Mouse (Mus musculus): ENCODE measurements around the gene Fam76a.
"Not testable (repeated sequence)": the region's sequence is repeated elsewhere in the genome, so short reads cannot be mapped to it uniquely, and the experiment has no call there.

The Fam76a gene

GRCm38 (mm10) chr4:132945261-132946046 lies 23.1 kb upstream of the Fam76a start:
- DNase-seq (ENCODE audit: low read depth, low spot score): peak; percentile 93

GRCm38 (mm10) chr4:132944776-132945175 lies 22.4 kb upstream of the Fam76a start:
- no peak for DNase-seq (ENCODE audit: low read depth, low spot score)

DNA sequence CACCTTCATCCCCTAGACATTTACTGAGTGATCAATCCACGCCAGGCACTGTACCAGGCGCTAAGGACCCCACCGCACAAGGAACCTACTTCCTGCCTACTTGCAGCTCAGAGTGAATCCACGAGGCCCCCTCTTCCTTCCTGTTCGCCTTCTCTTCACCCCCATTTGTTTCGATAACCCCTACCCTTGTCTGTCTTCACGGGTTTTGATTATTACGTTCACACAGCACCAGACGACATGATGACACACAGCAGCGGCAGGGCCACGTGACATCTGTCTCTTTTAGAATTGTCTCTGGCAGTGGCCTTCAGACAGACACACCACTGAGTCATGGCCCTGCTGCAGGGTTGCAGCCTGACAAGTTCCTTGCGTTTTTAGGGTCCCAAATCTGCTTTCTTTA lies 21.7 kb upstream of the Fam76a start:
- peak; percentile 70 for DNase-seq (ENCODE audit: low read depth, low spot score)

DNA sequence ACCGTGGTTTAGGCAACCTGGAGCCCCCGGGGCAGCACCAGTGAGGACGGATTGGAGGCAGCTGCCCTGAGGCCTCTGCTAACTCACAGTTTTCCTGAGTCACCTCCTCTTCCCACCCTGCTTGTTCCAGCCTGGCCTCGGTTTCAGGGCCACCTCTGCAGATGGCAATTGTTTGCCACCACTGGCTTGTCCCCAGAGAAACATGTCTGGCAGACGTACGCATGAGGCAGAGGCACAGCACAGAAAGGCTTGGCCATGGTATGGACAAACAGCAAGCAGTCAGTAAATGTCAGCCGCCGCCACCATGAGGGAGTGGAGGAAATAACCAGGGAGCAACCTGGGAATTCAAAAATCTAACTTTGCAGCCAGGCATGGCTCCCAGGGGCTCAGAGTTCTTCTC lies 20.7 kb upstream of the Fam76a start:
- no peak for DNase-seq (ENCODE audit: low read depth, low spot score)

DNA sequence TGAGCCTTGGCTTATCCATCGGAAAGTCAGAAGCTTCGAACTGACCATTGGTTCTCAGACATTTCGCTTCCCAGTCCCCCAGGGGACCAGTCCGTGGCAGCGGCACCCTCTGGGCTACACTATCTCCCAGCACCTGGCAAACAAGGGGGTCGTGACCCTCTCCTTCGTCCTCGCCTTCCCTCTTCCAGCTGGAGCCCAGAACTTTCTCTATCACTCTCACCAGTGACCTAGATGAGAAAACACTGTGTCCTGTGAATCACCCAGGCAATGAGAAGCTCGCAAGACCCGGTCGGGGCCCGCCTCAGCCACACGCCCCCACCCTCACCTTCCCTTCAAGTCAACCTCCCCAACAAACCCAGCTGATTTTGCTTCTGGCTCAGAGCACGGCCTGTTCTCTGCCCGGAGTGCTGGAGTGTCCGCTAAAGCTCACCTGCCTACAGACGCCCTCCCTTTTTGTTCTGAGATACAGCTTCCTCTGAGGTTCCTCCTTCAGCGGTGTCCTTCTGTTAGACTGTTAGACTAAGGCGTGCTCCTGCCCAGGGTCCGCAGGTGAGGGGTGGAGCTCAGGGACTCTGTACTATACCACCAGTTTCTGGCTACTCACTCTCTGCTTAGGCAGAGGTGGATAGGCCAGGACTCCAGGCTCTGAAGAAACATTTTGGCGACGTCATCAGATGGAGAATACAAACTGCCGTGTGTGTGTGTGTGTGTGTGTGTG lies 18.8 kb upstream of the Fam76a start:
- DNase-seq (ENCODE audit: low read depth, low spot score): no peak

GRCm38 (mm10) chr4:132939421-132940127 lies 17.2 kb upstream of the Fam76a start:
- DNase-seq (ENCODE audit: low read depth, low spot score): peak; percentile 81

GRCm38 (mm10) chr4:132938181-132938941 lies 16.0 kb upstream of the Fam76a start:
- no peak for DNase-seq (ENCODE audit: low read depth, low spot score)

GRCm38 (mm10) chr4:132934639-132935038 lies 12.3 kb upstream of the Fam76a start:
- no peak for DNase-seq (ENCODE audit: low read depth, low spot score)

DNA sequence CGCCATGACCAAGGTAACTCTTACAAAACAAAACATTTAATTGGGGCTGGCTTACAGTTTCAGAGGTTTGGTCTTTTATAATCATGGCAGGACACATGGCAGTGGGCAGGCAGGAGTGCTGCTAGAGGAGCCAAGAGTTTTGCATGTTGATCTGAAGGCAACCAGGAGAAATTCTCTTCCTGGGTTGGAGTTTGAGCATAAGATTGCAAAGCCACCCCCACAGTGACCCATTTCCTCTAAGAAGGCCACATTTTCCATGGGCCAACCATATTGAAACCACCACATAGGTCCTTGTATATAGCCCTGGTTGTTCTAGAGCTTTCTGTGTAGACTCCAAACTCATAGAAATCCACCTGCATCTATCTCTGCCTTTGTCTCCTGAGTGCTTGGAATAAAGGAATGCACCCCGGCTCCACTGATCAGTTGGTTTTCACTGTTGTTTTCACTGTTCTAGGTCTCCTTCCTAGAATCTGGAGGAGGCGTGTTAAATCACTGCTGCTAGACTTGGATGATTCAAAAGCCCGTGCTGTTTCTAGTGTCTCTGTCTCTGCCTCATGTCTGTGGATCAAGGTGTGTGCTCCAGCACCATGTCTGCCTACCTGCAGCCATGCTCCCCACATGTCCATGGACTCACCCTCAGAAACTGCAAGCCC lies 10.5 kb upstream of the Fam76a start:
- no peak for DNase-seq (ENCODE audit: low read depth, low spot score)

DNA sequence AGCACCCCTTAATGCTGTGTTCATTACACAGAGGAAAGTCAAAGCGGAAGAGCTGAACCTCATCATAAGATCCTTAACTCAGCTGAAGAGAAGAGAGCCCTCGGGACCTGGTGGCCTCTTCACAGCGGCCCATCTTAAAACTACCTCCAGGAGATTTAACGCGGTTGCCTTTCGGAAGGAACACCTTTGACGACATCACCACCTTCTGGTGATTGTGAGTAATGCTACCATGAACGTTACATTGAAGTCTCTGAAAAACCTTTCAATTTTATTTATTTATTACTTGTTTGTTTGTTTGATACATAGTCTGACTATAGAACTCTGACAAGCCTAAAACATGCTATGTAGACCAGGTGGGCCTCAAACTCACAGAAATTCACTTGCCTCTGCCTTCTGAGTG lies 8.4 kb upstream of the Fam76a start:
- DNase-seq (ENCODE audit: low read depth, low spot score): peak; percentile 83

DNA sequence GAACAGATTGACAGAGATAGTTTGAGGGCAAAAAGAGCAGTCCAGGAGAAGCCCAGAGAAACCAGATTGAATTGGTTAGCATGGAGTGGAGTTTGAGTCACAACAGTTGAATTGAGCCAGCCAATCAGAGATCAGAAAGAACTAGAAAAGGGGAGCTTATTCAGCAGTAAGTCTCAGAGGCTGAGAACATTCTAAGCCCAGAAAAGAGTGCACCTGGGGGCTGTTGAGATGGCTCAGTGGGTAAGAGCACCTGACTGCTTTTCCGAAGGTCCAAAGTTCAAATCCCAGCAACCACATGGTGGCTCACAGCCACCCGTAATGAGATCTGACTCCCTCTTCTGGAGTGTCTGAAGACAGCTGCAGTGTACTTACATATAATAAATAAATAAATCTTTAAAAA lies 4.2 kb upstream of the Fam76a start:
- DNase-seq (ENCODE audit: low read depth, low spot score): not testable (repeated sequence)

DNA sequence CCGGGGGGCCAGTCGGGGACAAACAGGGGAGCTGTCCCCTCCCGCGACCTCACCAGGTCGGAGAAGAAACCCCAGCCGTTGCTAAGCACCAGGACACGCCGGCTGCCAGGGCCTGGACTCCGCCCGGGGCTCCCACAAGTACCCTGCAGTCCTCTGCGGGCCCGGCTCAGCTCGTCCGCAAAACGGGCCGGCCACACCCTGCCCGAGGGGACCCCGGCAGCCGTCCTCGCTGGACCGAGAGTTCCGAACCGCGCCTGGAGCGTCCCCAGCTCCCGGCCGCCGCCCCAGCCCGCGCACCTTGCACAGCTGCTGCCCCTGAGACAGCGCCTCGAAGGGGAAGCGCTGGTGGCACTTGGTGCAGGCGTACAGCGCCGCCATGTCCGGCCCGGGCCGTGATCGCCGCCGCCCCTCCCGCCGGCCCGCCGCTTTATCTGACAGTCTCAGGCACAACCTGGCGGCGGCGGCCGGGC lies 262 bp downstream of the Fam76a start:
- no peak for DNase-seq (ENCODE audit: low read depth, low spot score)

GRCm38 (mm10) chr4:132921488-132921887 lies 870 bp downstream of the Fam76a start:
- no peak for DNase-seq (ENCODE audit: low read depth, low spot score)

GRCm38 (mm10) chr4:132920171-132920570 lies 2.2 kb downstream of the Fam76a start:
- DNase-seq (ENCODE audit: low read depth, low spot score): no peak

GRCm38 (mm10) chr4:132918493-132918892 lies 3.9 kb downstream of the Fam76a start:
- DNase-seq (ENCODE audit: low read depth, low spot score): not testable (repeated sequence)

- DNase-seq (ENCODE audit: low read depth, low spot score): no peak
These were observed 10.2 kb downstream of the Fam76a start for GRCm38 (mm10) chr4:132912156-132912555.

GRCm38 (mm10) chr4:132905843-132906360 lies 16.5 kb downstream of the Fam76a start:
- DNase-seq (ENCODE audit: low read depth, low spot score): no peak

GRCm38 (mm10) chr4:132904765-132905309 lies 17.5 kb downstream of the Fam76a start:
- DNase-seq (ENCODE audit: low read depth, low spot score): no peak

GRCm38 (mm10) chr4:132904071-132904470 lies 18.3 kb downstream of the Fam76a start:
- DNase-seq (ENCODE audit: low read depth, low spot score): no peak

- peak; percentile 66 for DNase-seq (ENCODE audit: low read depth, low spot score)
These were observed 24.2 kb downstream of the Fam76a start for GRCm38 (mm10) chr4:132898197-132898596.
